Comparison of ENCODE assay signal across 12 mouse cellular contexts in the genomic region with DNA sequence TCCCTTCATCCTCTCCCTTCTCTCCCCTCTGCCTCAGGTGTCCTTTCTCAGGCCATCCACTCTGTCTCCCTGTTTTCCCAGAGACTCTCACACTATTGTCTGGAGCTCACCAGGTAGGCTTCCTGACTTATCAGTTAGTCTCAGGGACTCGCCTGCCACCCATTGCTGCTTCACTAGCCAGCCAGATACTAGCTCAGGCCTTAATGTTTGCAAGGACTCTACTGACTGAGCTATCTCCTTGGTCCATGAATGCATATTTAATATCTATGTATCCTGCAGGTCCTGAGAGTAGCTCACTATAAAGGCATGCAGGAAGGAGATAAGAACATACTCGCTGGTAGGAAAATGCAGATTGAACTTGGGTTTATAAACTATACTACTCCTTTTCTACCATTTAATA. TPM values are rescaled to one million over a fixed set of nuclear protein-coding genes. Genes with fewer than 3 reads are reported as not detected.
DNase-seq lines count a peak whose midpoint lies in the region; ATAC-seq and TF ChIP-seq lines count a peak whose summit lies in the region.
"Had no signal": no experiment of that assay in that cellular context is flagged by ENCODE, and none has a peak within 500 bp of the region (broad histone marks: within the 10 kb centered on the region; RNA-seq: fewer than 3 reads in every experiment).

No protein-coding gene starts in this region.

- TF ChIP-seq CTCF in heart, adult 2 months (IDR thresholded peaks at IDR 0.05): no peak

- no peaks in the 10 kb centered on the region for H3K9me3 ChIP-seq in limb, embryonic 13.5 days
- no peaks in the 10 kb centered on the region for H3K9me3 ChIP-seq in limb, embryonic 10.5 days (replicated peaks)
- no peaks in the 10 kb centered on the region for H3K9me3 ChIP-seq in liver, embryonic 11.5 days (ENCODE audit: control insufficient read depth, low read length)
- H3K9me3 ChIP-seq: embryonic facial prominence, embryonic 12.5 days; neural tube, embryonic 13.5 days had no signal

- TF ChIP-seq EP300 in heart, adult 2 months (IDR thresholded peaks at IDR 0.05; ENCODE audit: insufficient read depth, low read depth, low read length): no peak

- H3K27me3 ChIP-seq in heart, adult 2 months (ENCODE audit: control insufficient read depth, insufficient read depth, low read length): no peaks in the 10 kb centered on the region
- no peaks in the 10 kb centered on the region for H3K27me3 ChIP-seq in limb, embryonic 13.5 days
- no peaks in the 10 kb centered on the region for H3K27me3 ChIP-seq in limb, embryonic 10.5 days (ENCODE audit: low read depth, poor library complexity, severe bottlenecking)
- no peaks in the 10 kb centered on the region for H3K27me3 ChIP-seq in liver, embryonic 11.5 days (replicated peaks; ENCODE audit: control insufficient read depth, insufficient read depth, low read length)
- H3K27me3 ChIP-seq: embryonic facial prominence, embryonic 12.5 days; neural tube, embryonic 13.5 days had no signal

- DNase-seq in heart, adult 2 months: no peak
- no peak for DNase-seq in heart, adult 9 months (ENCODE audit: low spot score in 2 of 2)
- DNase-seq in limb, embryonic 10.5 days (ENCODE audit: low spot score): no peak
- DNase-seq in liver, embryonic 11.5 days (ENCODE audit: low spot score): peak; percentile 60
- DNase-seq in spleen, postnatal 4 days (ENCODE audit: low spot score in 2 of 2): peak; percentile 59 to 75
- no peak for DNase-seq in adrenal gland, postnatal 14 days
- no peak for DNase-seq in thymus, postnatal 25 days
- DNase-seq: kidney, adult 8-10 months; right cerebral cortex, postnatal 4 days had no signal

- peak overlapping the region; percentile 10; the same call in 1 of the 2 replicates for H3K4me3 ChIP-seq in heart, adult 2 months
- no peak overlapping the region for H3K4me3 ChIP-seq in limb, embryonic 13.5 days
- H3K4me3 ChIP-seq in limb, embryonic 10.5 days: no peak overlapping the region
- H3K4me3 ChIP-seq in liver, embryonic 11.5 days (ENCODE audit: low read depth, low read length): peak overlapping the region; percentile 69
- H3K4me3 ChIP-seq: embryonic facial prominence, embryonic 12.5 days; neural tube, embryonic 13.5 days had no signal

- H3K79me2 ChIP-seq in heart, adult 2 months (replicated peaks; ENCODE audit: control insufficient read depth, insufficient read depth, low read length): no peaks in the 10 kb centered on the region

- peaks cover 11% of the 10 kb centered on the region for H3K4me1 ChIP-seq in heart, adult 2 months (ENCODE audit: control insufficient read depth, insufficient read depth, low read length)
- peaks cover 12% of the 10 kb centered on the region for H3K4me1 ChIP-seq in limb, embryonic 13.5 days
- peaks cover 12% of the 10 kb centered on the region for H3K4me1 ChIP-seq in limb, embryonic 10.5 days
- H3K4me1 ChIP-seq in liver, embryonic 11.5 days (replicated peaks; ENCODE audit: control insufficient read depth, insufficient read depth, low read length): peaks cover 35% of the 10 kb centered on the region

- H3K27ac ChIP-seq in heart, adult 2 months: 0 out of 2 replicates have a peak overlapping the region, but pooled peaks have one; percentile 1
- no peak overlapping the region for H3K27ac ChIP-seq in limb, embryonic 13.5 days
- no peak overlapping the region for H3K27ac ChIP-seq in limb, embryonic 10.5 days
- H3K27ac ChIP-seq in liver, embryonic 11.5 days (ENCODE audit: low read depth, low read length): peak overlapping the region; percentile 93
- H3K27ac ChIP-seq: embryonic facial prominence, embryonic 12.5 days; neural tube, embryonic 13.5 days had no signal

- peaks cover 21% of the 10 kb centered on the region for H3K36me3 ChIP-seq in heart, adult 2 months (ENCODE audit: control insufficient read depth, insufficient read depth, low read length)
- H3K36me3 ChIP-seq in limb, embryonic 13.5 days: no peaks in the 10 kb centered on the region
- no peaks in the 10 kb centered on the region for H3K36me3 ChIP-seq in limb, embryonic 10.5 days
- H3K36me3 ChIP-seq in liver, embryonic 11.5 days (ENCODE audit: control insufficient read depth, insufficient read depth, low read length): no peaks in the 10 kb centered on the region
- H3K36me3 ChIP-seq: embryonic facial prominence, embryonic 12.5 days; neural tube, embryonic 13.5 days had no signal

- no peak for TF ChIP-seq POLR2A in heart, adult 2 months (IDR thresholded peaks at IDR 0.05; ENCODE audit: insufficient read depth, low read depth, low read length)

- no peak overlapping the region for H3K9ac ChIP-seq in heart, adult 2 months (ENCODE audit: low read depth, low read length)
- no peak overlapping the region for H3K9ac ChIP-seq in limb, embryonic 13.5 days
- peak overlapping the region; percentile 84; the same call in 1 of the 2 replicates for H3K9ac ChIP-seq in liver, embryonic 11.5 days (ENCODE audit: low read depth, low read length)
- H3K9ac ChIP-seq: embryonic facial prominence, embryonic 12.5 days; neural tube, embryonic 13.5 days had no signal

- WGBS in heart, adult 2 months: 63% methylated on average over 2 of the region's 2 CpGs
- 87% methylated on average over 2 of the region's 2 CpGs for WGBS in limb, embryonic 13.5 days
- 86% methylated on average over 2 of the region's 2 CpGs for WGBS in limb, embryonic 10.5 days
- WGBS in liver, embryonic 11.5 days: 28% methylated on average over 2 of the region's 2 CpGs

- peak overlapping the region; percentile 70 for H3K4me2 ChIP-seq in limb, embryonic 13.5 days (replicated peaks)
- H3K4me2 ChIP-seq in liver, embryonic 11.5 days: peak overlapping the region; percentile 66

- intact Hi-C loops in heart, adult 2 months (cut with DNase I): no loop called here

- ATAC-seq in limb, embryonic 13.5 days (ENCODE audit: low FRiP score, low read depth): no peak
- ATAC-seq in liver, embryonic 11.5 days (replicated peaks; ENCODE audit: low FRiP score): peak; percentile 92

RNA-seq across cellular contexts. Expression of a gene that starts 57.9 kb away (rescaled TPM):
- 10 to 100 TPM; 27.4 to 30.7 TPM for total RNA-seq in heart, adult 2 months (2021)
- 12.8 and 19.4 TPM in 2 replicates for polyA plus RNA-seq in heart, adult 2 months (2012; rRNA removed)
- 53.3 and 55.3 TPM in 2 replicates for polyA plus RNA-seq in limb, embryonic 13.5 days (2015; fragmentation: Nextera tagmentation; extraction: Ambion mirVana)
- 49.3 and 52.5 TPM in 2 replicates for polyA plus RNA-seq in limb, embryonic 10.5 days (2016; fragmentation: Nextera tagmentation; extraction: Ambion mirVana)
- polyA plus RNA-seq in liver, embryonic 11.5 days (2014; fragmentation: Nextera tagmentation; extraction: Ambion mirVana): 135 and 153 TPM in 2 replicates
- 49.6 and 55.5 TPM in 2 replicates for total RNA-seq in adrenal gland, postnatal 14 days (2021)

Comparison
In these comparisons a context has a peak if more than half of its experiments do, and no peak if none do; other contexts are left out.
1. DNase-seq: peak in liver, embryonic 11.5 days (single experiment) and spleen, postnatal 4 days (2 of 2); none in heart, adult 2 months (0 of 2), heart, adult 9 months (0 of 2), limb, embryonic 10.5 days (single experiment), adrenal gland, postnatal 14 days (single experiment) and thymus, postnatal 25 days (single experiment).
2. H3K27ac ChIP-seq: peak in heart, adult 2 months (single experiment) and liver, embryonic 11.5 days (single experiment); none in limb, embryonic 13.5 days (single experiment) and limb, embryonic 10.5 days (single experiment).
3. H3K4me3 ChIP-seq: peak in heart, adult 2 months (single experiment) and liver, embryonic 11.5 days (single experiment); none in limb, embryonic 13.5 days (single experiment) and limb, embryonic 10.5 days (single experiment).